Mouse (Mus musculus) gastrocnemius, adult 8-10 months (tissue): ENCODE data around the gene Gm45717. TPM values are rescaled to one million over a fixed set of nuclear protein-coding genes. Genes with fewer than 3 reads are reported as not detected.
"Not testable (repeated sequence)": the region's sequence is repeated elsewhere in the genome, so short reads cannot be mapped to it uniquely, and the experiment has no call there.

ENCODE experiments used
- DNase-seq, 2 experiments: peaks; one replicate each; pipeline ENCODE4 v3.0.0; 2022; ENCODE audit warnings: low spot score in 2 of 2
- total RNA-seq, 4 experiments: library from RNA; stranded (reverse); gene quantifications; 2 replicates each; pipeline ENCODE4 v1.2.4; 2022

Gene Gm45717
- not detected for total RNA-seq

GRCm38 (mm10) chr7:140955758-140956555, at the start of gene Gm45717, which contains the start of gene Ifitm2:
TSS of gene Gm45717 (minus strand) at chr7:140955937.
TSS of gene Ifitm2 (minus strand) at chr7:140955987.
- DNase-seq: peak; percentile 78

GRCm38 (mm10) chr7:141003248-141004010, 47.7 kb upstream of the Gm45717 start:
- DNase-seq: no peak

DNA sequence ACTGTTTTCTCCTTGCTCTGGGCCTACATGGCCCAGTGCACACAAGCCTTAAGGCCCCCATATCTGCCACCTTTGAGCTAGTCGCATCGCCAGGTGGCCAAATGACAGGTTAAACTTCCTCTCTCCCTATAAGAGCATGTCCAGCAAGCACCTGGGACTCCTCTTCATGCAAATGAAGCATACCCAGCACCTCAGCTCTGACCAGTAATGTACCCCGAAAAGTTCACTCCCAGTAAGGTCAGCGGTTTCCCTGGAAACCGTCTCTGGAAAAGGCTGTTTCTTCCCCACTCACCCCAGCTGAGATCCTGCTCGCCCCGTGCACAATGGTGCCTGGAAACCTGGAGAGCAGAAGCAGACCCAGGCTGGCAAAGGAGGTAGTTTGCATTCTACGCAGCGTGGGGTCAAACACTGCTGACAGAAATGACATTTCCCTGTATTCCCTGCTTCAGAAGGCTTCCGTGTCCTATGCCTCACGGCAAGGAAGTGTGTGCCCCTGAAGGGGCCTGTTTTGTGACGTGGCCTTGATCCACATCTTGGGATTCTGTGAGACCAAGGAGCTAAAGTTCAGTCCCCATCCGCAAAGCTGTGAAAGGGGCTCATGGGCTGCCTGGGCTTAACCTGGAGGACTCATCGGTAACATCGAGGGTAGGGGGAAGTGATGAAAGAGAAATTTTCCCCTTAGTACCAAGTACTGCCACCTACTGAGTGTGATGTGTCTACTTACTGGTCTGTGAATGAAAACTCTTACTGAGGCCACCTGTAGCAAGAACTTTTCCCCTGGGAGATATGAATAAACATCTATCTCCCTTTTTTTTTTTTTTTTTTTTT, 45.4 kb upstream of the Gm45717 start:
- DNase-seq: no peak

DNA sequence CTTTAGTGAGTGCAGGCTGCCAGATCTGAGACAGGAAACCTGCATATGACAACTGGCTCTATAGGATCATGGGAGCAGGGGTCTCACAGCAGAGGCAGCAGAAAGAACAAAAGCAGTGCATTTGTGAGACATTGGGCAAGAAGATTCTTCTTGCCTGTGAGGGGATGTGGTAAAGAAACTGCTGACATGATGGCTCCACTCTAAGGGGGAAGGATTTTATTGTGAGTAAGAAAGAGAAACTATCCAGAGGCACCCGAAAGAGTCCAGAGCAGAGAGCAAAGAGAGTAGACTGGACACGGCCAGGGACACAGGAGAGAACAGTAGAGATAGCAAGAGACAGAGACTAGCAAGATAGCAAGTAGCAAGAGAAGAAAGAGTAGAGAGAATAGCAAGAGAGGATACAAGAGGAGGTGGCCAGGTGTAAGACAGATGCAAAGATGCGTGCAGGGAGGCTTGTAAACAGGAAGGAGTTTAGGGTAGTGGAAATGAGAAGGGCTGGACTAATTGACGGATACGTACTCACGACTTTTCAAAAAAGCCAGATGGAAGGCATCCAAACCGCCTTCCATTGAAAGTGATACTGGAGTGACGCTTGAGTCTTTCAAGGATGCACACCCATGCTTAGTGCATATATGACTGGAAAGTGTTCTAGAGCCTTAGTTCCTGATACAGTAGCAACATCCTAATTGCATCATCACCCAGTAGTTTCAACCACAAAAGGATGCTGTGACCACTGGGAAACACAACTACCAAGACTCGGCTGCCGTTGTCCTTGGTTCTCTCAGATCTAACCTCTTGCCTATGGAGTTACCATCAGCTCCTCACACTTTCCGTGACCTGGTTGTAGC, 43.3 kb upstream of the Gm45717 start:
- no peak for DNase-seq

DNA sequence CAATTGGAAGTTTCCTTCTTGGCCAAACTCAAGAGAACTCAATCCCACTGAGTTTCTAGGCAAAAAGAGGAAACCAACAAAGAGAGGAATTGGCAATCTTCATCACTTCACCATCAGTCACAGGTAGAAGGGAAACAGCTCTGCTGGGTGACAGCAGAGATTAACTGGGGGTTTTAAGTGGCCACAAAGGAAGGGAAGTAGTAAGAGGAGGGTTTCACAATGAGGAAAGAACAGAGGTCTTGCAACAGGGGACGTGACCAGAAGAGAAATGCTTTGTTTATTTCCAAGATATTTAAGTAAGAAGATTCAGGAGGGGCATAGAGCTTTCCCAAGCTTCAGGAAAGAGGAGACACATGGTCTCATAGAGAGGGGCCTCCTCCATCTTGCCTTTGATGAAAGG, 42.1 kb upstream of the Gm45717 start:
- DNase-seq: no peak

DNA sequence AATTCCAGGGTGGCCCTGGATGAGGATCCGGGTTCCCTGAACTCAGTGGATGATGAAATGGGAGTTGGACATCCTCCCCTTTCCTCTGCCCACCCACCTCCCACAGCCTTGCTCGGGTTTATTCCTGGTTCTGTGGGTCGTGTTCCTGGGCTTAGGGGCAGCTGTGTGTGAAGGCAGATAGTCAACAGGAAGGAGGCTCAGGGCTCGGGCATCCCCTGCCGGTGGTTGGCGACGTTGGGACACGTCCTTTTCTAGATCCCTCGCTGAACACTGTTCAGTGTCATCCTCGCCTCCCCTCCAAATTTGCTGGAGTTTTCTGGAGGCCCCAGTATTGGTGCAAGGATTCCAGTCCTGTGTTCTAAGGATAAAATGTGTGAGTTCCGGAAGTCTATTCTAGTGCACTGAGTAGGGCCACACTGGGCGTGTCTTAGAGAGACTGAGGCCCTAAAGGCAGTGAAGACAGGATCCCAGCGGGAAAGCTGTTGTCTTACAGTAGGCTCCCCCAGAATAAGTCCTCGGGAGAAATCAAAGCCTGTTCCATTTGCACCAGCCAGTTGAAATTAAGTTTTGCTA, 35.5 kb upstream of the Gm45717 start:
- DNase-seq: no peak

- no peak for DNase-seq
Observed at GRCm38 (mm10) chr7:140990622-140991021, 34.9 kb upstream of the Gm45717 start.

GRCm38 (mm10) chr7:140990185-140990584, 34.4 kb upstream of the Gm45717 start:
- DNase-seq: no peak

DNA sequence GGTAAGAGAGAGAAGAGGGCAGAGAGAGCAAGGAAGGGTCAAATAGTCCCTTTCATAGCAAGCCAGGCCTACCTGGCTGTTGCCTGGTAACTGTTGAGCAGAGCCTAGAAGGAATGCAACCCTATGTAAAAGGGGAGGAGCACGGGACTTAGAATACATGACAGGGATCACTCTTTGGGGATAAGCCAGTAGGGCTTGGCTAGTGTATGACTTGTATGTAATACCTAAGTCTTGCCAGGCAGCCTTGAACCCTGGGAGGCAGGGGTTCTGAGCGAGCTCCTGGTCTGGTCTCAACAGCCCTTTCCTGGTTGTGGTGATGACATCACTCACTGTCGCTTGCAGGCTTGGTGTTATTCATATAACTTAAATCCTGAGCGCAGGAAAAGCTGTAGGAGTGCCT, 33.3 kb upstream of the Gm45717 start:
- no peak for DNase-seq

DNA sequence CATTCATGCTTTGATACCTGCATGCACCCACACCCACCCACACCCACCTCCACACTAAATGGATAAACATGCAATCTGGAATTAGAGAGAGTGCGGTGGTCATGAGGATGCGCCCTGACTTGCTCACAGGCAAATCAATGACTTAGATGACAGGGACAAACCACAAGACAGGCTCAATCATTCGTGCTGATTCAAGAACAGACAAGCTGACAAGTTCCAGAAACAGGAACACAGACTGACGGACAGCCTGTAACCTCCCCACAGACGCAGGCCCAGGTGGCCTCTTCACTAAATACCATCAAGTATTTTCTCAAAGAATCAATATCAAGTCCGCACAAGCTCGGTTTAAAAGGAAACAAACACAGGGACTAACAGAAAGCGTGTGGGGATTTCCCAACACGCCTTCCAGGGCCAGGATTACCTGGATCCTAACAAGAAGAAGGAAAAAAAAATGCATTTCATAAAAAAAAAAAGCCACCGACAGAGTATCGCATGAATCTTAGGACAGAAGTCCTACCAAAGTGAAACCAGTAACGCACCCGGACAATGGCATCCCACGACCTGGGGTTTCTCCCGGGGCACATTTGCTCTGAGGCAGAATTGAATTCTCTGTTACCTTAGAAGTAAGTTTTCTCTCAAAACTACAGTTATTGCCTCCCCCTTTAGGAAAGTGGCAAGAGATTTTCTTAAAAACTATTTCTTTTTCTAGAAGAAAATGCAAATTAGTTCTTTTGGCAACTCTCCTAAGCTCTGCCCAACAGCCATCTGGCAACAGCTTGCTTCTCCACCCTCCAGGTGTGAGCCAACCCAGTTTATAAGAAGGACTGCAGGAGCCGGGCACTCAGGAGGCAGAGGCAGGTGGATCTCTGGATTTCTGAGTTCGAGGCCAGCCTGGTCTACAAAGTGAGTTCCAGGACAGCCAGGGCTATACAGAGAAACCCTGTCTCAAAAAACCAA, 31.7 kb upstream of the Gm45717 start:
- DNase-seq: no peak

DNA sequence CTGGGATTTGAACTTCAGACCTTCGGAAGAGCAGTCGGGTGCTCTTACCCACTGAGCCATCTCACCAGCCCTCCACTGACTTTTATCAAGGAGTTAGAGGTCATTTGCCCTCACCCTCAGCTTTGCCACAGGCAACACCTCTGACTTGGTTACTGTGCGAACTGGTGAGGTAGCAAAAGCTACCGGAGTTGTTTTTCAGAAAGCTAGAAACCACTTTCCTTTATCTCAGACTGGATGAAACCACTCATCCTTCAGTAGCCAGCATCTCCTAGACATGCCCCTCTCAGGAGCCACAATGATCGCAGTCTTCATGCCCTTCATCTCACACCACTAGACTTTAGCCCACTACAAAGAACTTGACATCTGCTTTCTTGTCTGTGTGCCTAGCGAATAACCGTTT, 27.2 kb upstream of the Gm45717 start:
- DNase-seq: no peak

DNA sequence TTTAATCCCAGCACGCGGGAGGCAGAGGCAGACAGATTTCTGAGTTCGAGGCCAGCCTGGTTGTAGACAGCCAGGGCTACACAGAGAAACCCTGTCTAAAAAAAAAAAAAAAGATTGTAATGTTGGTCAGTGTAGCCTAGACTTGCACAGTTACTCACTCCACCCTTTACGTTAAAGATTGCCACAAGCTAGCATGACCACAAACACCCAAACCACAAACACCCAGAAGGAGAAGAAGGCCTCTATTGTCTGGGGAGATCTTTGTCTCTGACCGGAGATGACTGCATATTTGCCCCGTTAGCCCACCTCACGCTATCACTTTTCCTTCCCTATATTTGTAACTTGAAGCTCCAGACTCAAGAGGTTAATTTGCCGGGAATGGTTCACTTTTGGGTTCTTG, 26.0 kb upstream of the Gm45717 start:
- DNase-seq: no peak

GRCm38 (mm10) chr7:140976720-140977119, 21.0 kb upstream of the Gm45717 start:
- DNase-seq: not testable (repeated sequence)

- no peak for DNase-seq
Observed at GRCm38 (mm10) chr7:140975465-140975864, 19.7 kb upstream of the Gm45717 start.

GRCm38 (mm10) chr7:140974940-140975339, 19.2 kb upstream of the Gm45717 start:
- DNase-seq: no peak

DNA sequence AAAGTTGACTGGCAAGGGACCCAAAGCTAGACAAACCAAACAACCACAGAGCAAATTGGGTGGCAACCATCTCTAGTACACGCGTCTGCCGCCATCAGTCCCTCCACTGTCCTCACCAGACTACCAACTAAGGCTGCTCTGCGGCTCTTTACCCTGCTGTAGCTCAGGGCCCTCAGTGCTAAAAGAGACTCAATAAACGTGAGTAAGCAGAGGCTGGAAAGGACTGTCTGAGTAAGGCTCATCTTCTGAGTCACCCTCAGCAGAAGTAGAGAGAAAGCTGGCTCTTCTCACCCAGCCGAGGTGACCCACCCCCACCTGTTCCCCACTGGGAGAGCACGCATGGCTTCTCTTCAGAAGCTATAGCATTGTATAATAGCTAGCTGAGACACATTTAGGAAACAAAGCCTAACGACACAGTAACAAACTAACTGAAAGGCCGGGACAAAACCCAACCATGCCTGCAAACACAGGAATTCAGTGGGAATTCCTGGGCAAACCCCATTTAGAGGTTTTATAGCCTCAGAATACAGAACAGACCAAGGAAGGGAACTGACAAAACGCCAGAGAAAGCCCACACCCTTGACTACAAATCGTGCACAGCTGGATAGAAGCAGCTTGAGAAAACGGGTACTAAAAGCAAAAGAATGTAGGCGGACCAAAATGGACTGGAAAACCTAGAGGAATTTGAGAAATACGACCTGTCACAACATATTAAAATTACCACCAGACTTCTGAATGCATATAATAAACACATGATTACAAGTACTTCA, 17.8 kb upstream of the Gm45717 start:
- DNase-seq: no peak

- DNase-seq: no peak
Observed at GRCm38 (mm10) chr7:140971479-140972171, 15.9 kb upstream of the Gm45717 start.

DNA sequence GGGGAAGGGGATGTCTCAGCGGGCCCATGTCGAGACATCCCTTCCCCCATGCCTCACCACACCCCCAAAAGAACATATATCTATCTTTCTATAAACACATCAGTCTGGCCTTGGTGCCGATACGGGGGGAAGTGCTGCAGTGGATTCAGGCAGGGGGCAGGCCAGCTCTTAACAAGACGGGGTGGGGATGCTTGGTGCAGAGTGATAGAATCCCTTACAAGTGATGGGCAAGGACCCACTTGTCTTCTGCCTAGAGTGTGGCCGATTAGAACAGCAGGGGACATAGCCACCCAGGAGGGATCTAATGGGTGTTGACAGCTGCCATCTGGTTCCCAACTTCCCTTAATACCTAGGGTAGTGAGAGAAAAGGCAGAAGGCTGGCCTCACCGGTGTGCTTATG, 15.2 kb upstream of the Gm45717 start:
- no peak for DNase-seq
